Mouse (Mus musculus) embryonic facial prominence, embryonic 14.5 days (tissue): ENCODE data around the gene Trim80. TPM values are rescaled to one million over a fixed set of nuclear protein-coding genes. Genes with fewer than 3 reads are reported as not detected.
"Not testable (repeated sequence)": the region's sequence is repeated elsewhere in the genome, so short reads cannot be mapped to it uniquely, and the experiment has no call there.

Experiments
- ATAC-seq: fragments of 200-750 bp; cut with Nextera tagmentation; 2 replicates; pipeline ENCODE4 v1.8.0; 2017; ENCODE audit warnings: low read depth, moderate number of reproducible peaks, moderate TSS enrichment
- DNase-seq: peaks from one replicate; pipeline ENCODE4 v3.0.0-alpha.2; 2015; ENCODE audit warnings: low spot score
- H3K27ac ChIP-seq: fragments of 300-500 bp; sonication (generic); replicated peaks from 2 replicates; pipeline ENCODE4 v1.5.1; 2014; ENCODE audit warnings: low read depth, mild to moderate bottlenecking, low read length, moderate library complexity
- H3K27me3 ChIP-seq: fragments of 300-500 bp; sonication (generic); replicated peaks from 2 replicates; pipeline ENCODE4 v1.6.1; 2014; ENCODE audit warnings: low read length; ENCODE audit not compliant: control insufficient read depth, insufficient read depth
- H3K36me3 ChIP-seq: fragments of 300-500 bp; sonication (generic); 2 replicates; pipeline ENCODE4 v1.6.1; 2014; ENCODE audit warnings: low read length, mixed read lengths; ENCODE audit not compliant: control insufficient read depth, insufficient read depth
- H3K4me1 ChIP-seq: fragments of 300-500 bp; sonication (generic); 2 replicates; pipeline ENCODE4 v1.6.1; 2014; ENCODE audit warnings: antibody characterized with exemption, low read length; ENCODE audit not compliant: control insufficient read depth, insufficient read depth
- H3K4me2 ChIP-seq: fragments of 300-500 bp; sonication (generic); 2 replicates; pipeline ENCODE4 v1.6.1; 2014; ENCODE audit warnings: low read depth, mild to moderate bottlenecking, low read length, moderate library complexity, mixed read lengths
- H3K4me3 ChIP-seq: fragments of 300-500 bp; sonication (generic); 2 replicates; pipeline ENCODE4 v1.5.1; 2014; ENCODE audit warnings: low read depth, mild to moderate bottlenecking, low read length
- H3K9ac ChIP-seq: fragments of 300-500 bp; sonication (generic); 2 replicates; pipeline ENCODE4 v1.6.1; 2014; ENCODE audit warnings: low read depth, mild to moderate bottlenecking, low read length, moderate library complexity, mixed read lengths
- H3K9me3 ChIP-seq: fragments of 300-500 bp; sonication (generic); 2 replicates; pipeline ENCODE4 v1.6.1; 2016; ENCODE audit warnings: low read length; ENCODE audit not compliant: control insufficient read depth
- WGBS: fragments of 180-500 bp; shearing (Covaris S2); extraction: QIAGEN DNeasy Blood & Tissue Kit; methylation state at CpG from one replicate; pipeline ENCODE4 v1.1.7; 2014; 5-methylcytosine and 5-hydroxymethylcytosine counted together
- polyA plus RNA-seq: library from polyadenylated mRNA; unstranded; fragments of >200 nt; fragmentation: Nextera tagmentation; extraction: Ambion mirVana; gene quantifications from 2 replicates; pipeline ENCODE4 v1.2.1, GENCODE M21; 2014

Trim80 gene
- polyA plus RNA-seq, 1 experiment from 2014 or later, result 0.11 TPM

GRCm38 (mm10) chr11:115452281-115452860 is 12.0 kb downstream of the Trim80 start:
- DNase-seq, result no peak
- H3K27ac ChIP-seq, result no peak overlapping the region
- no peak overlapping the region for H3K4me3 ChIP-seq
- ATAC-seq, result no peak
- WGBS, result 74% methylated on average over 7 of the region's 7 CpGs
- H3K4me1 ChIP-seq, result no peaks in the 10 kb centered on the region
- H3K36me3 ChIP-seq, result no peaks in the 10 kb centered on the region
- H3K27me3 ChIP-seq, result no peaks in the 10 kb centered on the region
- H3K9ac ChIP-seq, result no peak overlapping the region
- H3K4me2 ChIP-seq, result no peak overlapping the region
- H3K9me3 ChIP-seq, result no peaks in the 10 kb centered on the region

- Histone ChIP-seq H3K9me3 (no peaks in the 10 kb centered on the region), H3K4me2 (no peak overlapping the region), H3K9ac (no peak overlapping the region), H3K36me3 (no peaks in the 10 kb centered on the region), H3K27ac (no peak overlapping the region), H3K27me3 (no peaks in the 10 kb centered on the region), H3K4me3 (no peak overlapping the region), H3K4me1 (no peaks in the 10 kb centered on the region)
- DNase-seq (no peak), ATAC-seq (no peak)
- 56% methylated on average over 4 of the region's 4 CpGs for WGBS
Observed at GRCm38 (mm10) chr11:115453306-115453705, 13.0 kb downstream of the Trim80 start.

- not testable (repeated sequence) for DNase-seq, H3K4me2 ChIP-seq, H3K27me3 ChIP-seq, H3K36me3 ChIP-seq, H3K4me1 ChIP-seq, H3K9me3 ChIP-seq, ATAC-seq, H3K4me3 ChIP-seq, H3K9ac ChIP-seq, H3K27ac ChIP-seq
- 89% methylated on average over 6 of the region's 6 CpGs for WGBS
Observed at GRCm38 (mm10) chr11:115454822-115455221, 14.5 kb downstream of the Trim80 start.

- Histone ChIP-seq H3K27me3 (no peaks in the 10 kb centered on the region), H3K36me3 (no peaks in the 10 kb centered on the region), H3K4me2 (no peak overlapping the region), H3K9me3 (no peaks in the 10 kb centered on the region), H3K4me3 (no peak overlapping the region), H3K9ac (no peak overlapping the region), H3K4me1 (no peaks in the 10 kb centered on the region), H3K27ac (no peak overlapping the region)
- no peak for DNase-seq
- 90% methylated on average over 15 of the region's 15 CpGs for WGBS
- ATAC-seq, result no peak
Observed at GRCm38 (mm10) chr11:115455619-115456018, 15.3 kb downstream of the Trim80 start.

GRCm38 (mm10) chr11:115456182-115456581 is 15.8 kb downstream of the Trim80 start:
- Histone ChIP-seq H3K4me1 (no peaks in the 10 kb centered on the region), H3K4me2 (no peak overlapping the region), H3K27me3 (no peaks in the 10 kb centered on the region), H3K9me3 (no peaks in the 10 kb centered on the region), H3K4me3 (no peak overlapping the region), H3K36me3 (no peaks in the 10 kb centered on the region), H3K27ac (no peak overlapping the region), H3K9ac (no peak overlapping the region)
- WGBS, result 88% methylated on average over 5 of the region's 5 CpGs
- no peak for DNase-seq
- no peak for ATAC-seq

- ATAC-seq (no peak), DNase-seq (peak; percentile 28)
- no peak overlapping the region for H3K4me2 ChIP-seq
- no peaks in the 10 kb centered on the region for H3K36me3 ChIP-seq
- no peak overlapping the region for H3K4me3 ChIP-seq
- no peaks in the 10 kb centered on the region for H3K4me1 ChIP-seq
- H3K9me3 ChIP-seq, result no peaks in the 10 kb centered on the region
- H3K27ac ChIP-seq, result no peak overlapping the region
- H3K9ac ChIP-seq, result no peak overlapping the region
- WGBS, result 26% methylated on average over 6 of the region's 6 CpGs
- H3K27me3 ChIP-seq, result no peaks in the 10 kb centered on the region
Observed at GRCm38 (mm10) chr11:115457405-115457804, 17.1 kb downstream of the Trim80 start.

- DNase-seq, result no peak
- Histone ChIP-seq H3K27ac (no peak overlapping the region), H3K9ac (no peak overlapping the region), H3K4me1 (no peaks in the 10 kb centered on the region), H3K27me3 (no peaks in the 10 kb centered on the region), H3K36me3 (no peaks in the 10 kb centered on the region), H3K4me2 (no peak overlapping the region), H3K9me3 (no peaks in the 10 kb centered on the region), H3K4me3 (no peak overlapping the region)
- no peak for ATAC-seq
- WGBS, result 27% methylated on average over 8 of the region's 8 CpGs
Observed at GRCm38 (mm10) chr11:115460976-115461375, 20.6 kb downstream of the Trim80 start.

GRCm38 (mm10) chr11:115461846-115462242 is 21.5 kb downstream of the Trim80 start:
- WGBS, result 68% methylated on average over 5 of the region's 5 CpGs
- DNase-seq (no peak), ATAC-seq (no peak)
- H3K27me3 ChIP-seq, result no peaks in the 10 kb centered on the region
- H3K4me1 ChIP-seq, result peaks cover 1% of the 10 kb centered on the region; the same call in 1 of the 2 replicates
- H3K27ac ChIP-seq, result no peak overlapping the region
- H3K9ac ChIP-seq, result no peak overlapping the region
- no peak overlapping the region for H3K4me2 ChIP-seq
- H3K9me3 ChIP-seq, result no peaks in the 10 kb centered on the region
- no peak overlapping the region for H3K4me3 ChIP-seq
- H3K36me3 ChIP-seq, result no peaks in the 10 kb centered on the region

GRCm38 (mm10) chr11:115462243-115462891 is 22.0 kb downstream of the Trim80 start, which contains the start of gene Slc16a5:
Slc16a5 (plus strand) TSS chr11:115462474.
- Histone ChIP-seq H3K36me3 (no peaks in the 10 kb centered on the region), H3K9me3 (no peaks in the 10 kb centered on the region), H3K27ac (no peak within 1 kb of the TSS), H3K4me3 (no peak within 1 kb of the TSS), H3K4me1 (peaks cover 4% of the 10 kb centered on the region; the same call in 1 of the 2 replicates), H3K4me2 (no peak within 1 kb of the TSS), H3K27me3 (no peaks in the 10 kb centered on the region), H3K9ac (no peak within 1 kb of the TSS)
- WGBS, result 80% methylated on average over 15 of the region's 16 CpGs
- DNase-seq, result no peak
- ATAC-seq, result peak; percentile 42; the same call in 1 of the 2 replicates
